Mouse (Mus musculus) liver, adult 2 months (tissue): ENCODE results near the gene Gm21983.

ENCODE experiments used
- CTCF ChIP-seq: fragments of 200-500 bp; IDR thresholded peaks from 2 replicates; pipeline ENCODE4 v1.5.1; 2011; ENCODE audit warnings: low read depth, low read length, control low read depth
- POLR2A ChIP-seq: fragments of 200-500 bp; IDR thresholded peaks from 2 replicates; pipeline ENCODE4 v1.6.1; 2011; ENCODE audit warnings: low read length, control low read depth; ENCODE audit not compliant: insufficient read depth; ENCODE audit errors: extremely low read depth

DNA sequence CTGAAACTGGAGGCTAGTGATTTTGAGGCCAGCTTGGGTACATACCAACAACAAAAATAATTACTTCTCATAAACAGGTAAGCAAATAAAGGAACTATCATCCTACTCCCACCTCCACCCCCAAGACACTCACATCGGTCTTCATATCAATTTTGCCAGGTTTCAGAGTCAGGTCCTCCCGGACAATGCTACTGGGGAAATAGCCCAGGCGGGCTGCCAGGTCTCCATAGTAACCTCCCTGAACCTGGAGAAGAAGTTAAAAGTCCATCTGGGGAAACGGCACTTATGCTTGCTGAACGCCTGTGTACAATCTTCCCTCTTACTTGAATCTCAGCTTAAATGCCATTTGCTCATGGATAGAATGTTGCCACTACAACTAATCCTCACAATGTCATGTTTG, 850 bp downstream of the Gm21983 start:
- TF ChIP-seq CTCF, result no peak
- no peak for TF ChIP-seq POLR2A
